Mouse (Mus musculus) bone marrow macrophage, adult 2 months (primary cell): ENCODE results near the gene Lats1. TPM values are rescaled to one million over a fixed set of nuclear protein-coding genes. Genes with fewer than 3 reads are reported as not detected.

Source experiments
- H3K27ac ChIP-seq: 2 replicates; pipeline ENCODE4 v1.5.1; 2012; ENCODE audit warnings: low read depth, low read length; ENCODE audit not compliant: insufficient read depth
- H3K4me1 ChIP-seq: 2 replicates; pipeline ENCODE4 v1.6.1; 2012; ENCODE audit warnings: low read length; ENCODE audit not compliant: control insufficient read depth, insufficient read depth
- H3K4me3 ChIP-seq: 2 replicates; pipeline ENCODE4 v1.5.1; 2012; ENCODE audit warnings: mild to moderate bottlenecking, low read length, moderate library complexity; ENCODE audit not compliant: insufficient read depth
- CTCF ChIP-seq: IDR thresholded peaks from 2 replicates; pipeline ENCODE4 v1.5.1; 2012; ENCODE audit warnings: low read depth, mild to moderate bottlenecking, low read length, moderate library complexity
- POLR2A ChIP-seq: IDR thresholded peaks from 2 replicates; pipeline ENCODE4 v1.6.1; 2012; ENCODE audit warnings: mild to moderate bottlenecking, low read depth, low read length, borderline replicate concordance
- polyA plus RNA-seq: library from polyadenylated mRNA; stranded (reverse); fragments of >200 nt; gene quantifications from 2 replicates; pipeline ENCODE4 v1.2.4, GENCODE M21; 2012; ENCODE audit not compliant: missing spikeins, insufficient read depth, insufficient read length

The Lats1 gene
- polyA plus RNA-seq, 1 experiment, result 18.9 TPM

DNA sequence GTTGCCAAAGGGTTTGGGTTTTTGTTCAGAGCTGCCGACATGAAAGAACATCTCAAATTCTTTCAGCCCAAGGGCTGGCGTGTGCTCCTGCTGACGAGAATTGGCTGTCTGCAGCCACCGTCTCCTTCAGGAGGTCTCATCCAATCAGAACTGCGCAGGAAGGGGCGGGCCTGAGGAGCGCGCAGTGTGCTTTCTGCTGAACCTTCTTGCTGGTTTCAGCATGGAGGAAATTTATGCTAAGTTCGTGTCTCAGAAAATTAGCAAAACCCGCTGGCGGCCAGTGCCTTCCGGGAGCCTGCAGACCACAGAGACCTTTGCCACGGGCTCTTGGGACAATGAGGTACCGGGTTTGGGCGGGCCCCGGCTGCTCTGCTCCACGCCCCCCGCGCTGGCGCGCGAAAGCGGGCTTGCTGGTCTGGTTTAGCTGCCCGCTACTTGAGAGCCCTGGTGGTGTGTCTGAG lies 13.6 kb upstream of the Lats1 start, which contains the start of gene Nup43:
Nup43 (plus strand) TSS at position 162 of the 461 bp plus-strand sequence.
- peak within 1 kb of the TSS; percentile 79 for H3K4me3 ChIP-seq
- peak within 1 kb of the TSS; percentile 63 for H3K27ac ChIP-seq
- TF ChIP-seq POLR2A, result no peak
- no peak for TF ChIP-seq CTCF
- peaks cover 13% of the 10 kb centered on the region for H3K4me1 ChIP-seq

DNA sequence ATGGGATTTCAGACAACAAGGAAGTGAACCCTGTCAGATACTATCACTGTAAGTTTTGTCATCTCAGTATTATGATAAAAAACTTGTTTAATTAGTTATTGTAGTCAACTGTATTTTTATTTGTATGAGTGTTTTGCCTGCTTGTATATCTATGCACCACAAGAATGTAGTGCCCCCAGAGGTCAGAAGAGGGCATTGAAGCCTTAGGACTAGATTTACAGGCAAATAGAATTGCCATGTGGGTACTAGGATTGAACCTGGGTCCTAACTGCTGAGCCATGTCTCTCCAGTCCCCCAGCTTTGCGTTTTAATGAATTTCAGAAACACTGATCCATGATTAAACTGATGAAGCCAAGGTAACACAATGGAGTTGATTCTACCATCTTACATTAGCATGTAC lies 7.3 kb upstream of the Lats1 start:
- no peak overlapping the region for H3K4me3 ChIP-seq
- H3K27ac ChIP-seq, result no peak overlapping the region
- TF ChIP-seq CTCF, result no peak
- TF ChIP-seq POLR2A, result no peak
- H3K4me1 ChIP-seq, result 0 out of 2 replicates have a peak, but pooled peaks cover 2% of the 10 kb centered on the region

- TF ChIP-seq POLR2A (no peak), CTCF (no peak)
- H3K4me3 ChIP-seq, result peak overlapping the region; percentile 84
- H3K4me1 ChIP-seq, result peaks cover 14% of the 10 kb centered on the region
- H3K27ac ChIP-seq, result peak overlapping the region; percentile 60
These were observed 470 bp downstream of the Lats1 start for GRCm38 (mm10) chr10:7681343-7682025.

- Histone ChIP-seq H3K4me1 (peaks cover 14% of the 10 kb centered on the region), H3K4me3 (peak overlapping the region; percentile 48), H3K27ac (no peak overlapping the region)
- no peak for TF ChIP-seq CTCF
These were observed 1.2 kb downstream of the Lats1 start for GRCm38 (mm10) chr10:7682249-7682648.

- Histone ChIP-seq H3K4me1 (peaks cover 12% of the 10 kb centered on the region), H3K27ac (no peak overlapping the region), H3K4me3 (no peak overlapping the region)
- no peak for TF ChIP-seq CTCF
These were observed 5.9 kb downstream of the Lats1 start for GRCm38 (mm10) chr10:7686902-7687301.

DNA sequence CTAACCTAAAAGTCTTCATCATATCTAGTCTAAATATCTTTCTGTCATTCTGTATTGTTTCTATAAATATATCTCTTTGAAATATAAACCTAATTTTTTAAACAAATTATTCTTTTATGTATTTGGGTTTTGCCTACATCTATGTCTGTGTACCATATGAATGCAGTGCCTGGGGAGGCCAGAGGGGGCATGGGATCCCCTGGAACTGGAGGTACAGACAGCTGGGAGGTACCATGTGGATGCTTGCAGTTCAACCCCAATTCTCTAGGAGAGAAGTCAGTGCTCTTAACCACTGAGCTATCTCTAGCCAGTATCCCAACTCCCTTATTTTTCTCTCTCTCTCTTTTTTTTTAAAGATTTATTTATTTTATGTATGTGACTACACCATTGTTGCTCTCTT lies 14.3 kb downstream of the Lats1 start:
- 0 out of 2 replicates have a peak, but pooled peaks cover 2% of the 10 kb centered on the region for H3K4me1 ChIP-seq
- TF ChIP-seq POLR2A, result no peak
- no peak for TF ChIP-seq CTCF
- no peak overlapping the region for H3K27ac ChIP-seq
- no peak overlapping the region for H3K4me3 ChIP-seq

- TF ChIP-seq POLR2A (no peak), CTCF (no peak)
- Histone ChIP-seq H3K4me3 (no peak overlapping the region), H3K27ac (no peak overlapping the region), H3K4me1 (0 out of 2 replicates have a peak, but pooled peaks cover 2% of the 10 kb centered on the region)
These were observed 19.1 kb downstream of the Lats1 start for GRCm38 (mm10) chr10:7700120-7700519.

- H3K4me1 ChIP-seq, result 0 out of 2 replicates have a peak, but pooled peaks cover 2% of the 10 kb centered on the region
- TF ChIP-seq CTCF (no peak), POLR2A (no peak)
- H3K4me3 ChIP-seq, result no peak overlapping the region
- H3K27ac ChIP-seq, result no peak overlapping the region
These were observed 21.6 kb downstream of the Lats1 start for GRCm38 (mm10) chr10:7702586-7702985.

- Histone ChIP-seq H3K27ac (no peak overlapping the region), H3K4me3 (no peak overlapping the region), H3K4me1 (no peaks in the 10 kb centered on the region)
- TF ChIP-seq CTCF (no peak), POLR2A (no peak)
These were observed 29.1 kb downstream of the Lats1 start for GRCm38 (mm10) chr10:7710121-7710520.

GRCm38 (mm10) chr10:7712506-7712905 lies 31.5 kb downstream of the Lats1 start:
- H3K4me3 ChIP-seq, result no peak overlapping the region
- H3K4me1 ChIP-seq, result no peaks in the 10 kb centered on the region
- TF ChIP-seq POLR2A (no peak), CTCF (no peak)
- no peak overlapping the region for H3K27ac ChIP-seq

- Histone ChIP-seq H3K4me1 (no peaks in the 10 kb centered on the region), H3K4me3 (no peak overlapping the region), H3K27ac (no peak overlapping the region)
- TF ChIP-seq CTCF, result no peak
- TF ChIP-seq POLR2A, result no peak
These were observed 34.0 kb downstream of the Lats1 start for GRCm38 (mm10) chr10:7715056-7715455.
